Mouse (Mus musculus): ENCODE measurements around the gene Susd4.

Susd4 gene

GRCm38 (mm10) chr1:182763716-182764461, at the start of gene Susd4:
Susd4 (plus strand) TSS chr1:182763860.
- no peak for DNase-seq (ENCODE audit: extremely low read depth, insufficient read length, low spot score)

DNA sequence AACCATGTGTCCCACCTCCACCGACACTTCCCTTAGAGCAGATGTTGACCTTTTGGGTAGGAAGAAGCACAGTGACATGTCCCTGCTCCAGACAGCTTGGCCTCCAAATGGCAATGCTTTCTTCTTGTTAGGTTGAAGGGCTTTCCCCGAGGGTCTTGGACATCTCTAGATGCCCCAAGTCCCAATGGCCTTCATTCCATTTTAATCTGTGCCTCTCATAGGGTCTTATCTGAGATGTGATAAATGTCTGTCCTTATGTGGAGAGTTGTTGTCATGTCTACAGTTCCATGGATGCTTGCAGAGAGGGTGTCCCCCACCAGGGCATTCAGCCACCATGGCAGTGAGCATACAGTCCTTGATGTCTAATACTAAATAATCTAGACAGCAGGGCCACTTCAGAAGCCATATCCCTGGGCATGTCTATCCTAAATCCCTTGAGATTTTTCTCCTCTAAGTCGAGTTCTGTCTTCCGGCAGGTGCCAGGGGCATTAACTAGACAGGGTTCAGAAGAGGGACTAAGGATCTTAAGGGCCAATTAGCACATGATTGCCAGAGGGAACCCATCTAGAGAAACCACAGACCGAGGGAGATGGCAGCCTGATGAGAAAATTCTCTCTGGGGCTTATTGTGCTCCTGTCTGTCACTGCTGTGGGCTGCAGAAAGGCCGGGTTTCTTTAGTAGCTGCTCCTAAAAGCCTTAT, 49.3 kb upstream of the Susd4 start:
- DNase-seq (ENCODE audit: extremely low read depth, insufficient read length, low spot score) = no peak

- no peak for DNase-seq (ENCODE audit: extremely low read depth, insufficient read length, low spot score)
These were observed 36.1 kb upstream of the Susd4 start for GRCm38 (mm10) chr1:182727541-182727940.

GRCm38 (mm10) chr1:182729002-182729401, 34.7 kb upstream of the Susd4 start:
- no peak for DNase-seq (ENCODE audit: extremely low read depth, insufficient read length, low spot score)

DNA sequence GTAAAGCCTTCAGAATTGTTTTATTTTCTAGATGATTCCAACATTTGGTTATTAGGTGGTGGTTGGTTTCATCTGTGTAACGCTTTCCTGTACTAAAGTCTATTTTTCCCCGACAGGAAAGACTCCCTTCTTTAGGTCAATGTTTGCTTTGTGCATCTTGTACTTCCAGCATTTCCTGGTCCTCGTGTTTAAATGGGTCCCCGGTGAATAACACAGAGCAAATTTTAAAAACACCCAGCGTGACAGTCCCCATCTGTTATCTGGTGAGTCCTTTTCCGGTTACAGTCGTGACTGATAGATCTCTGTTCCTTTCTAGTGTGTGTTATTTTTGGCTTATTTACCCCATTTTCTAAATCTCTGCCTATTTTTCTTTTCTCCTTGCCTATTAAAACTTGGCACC, 31.0 kb upstream of the Susd4 start:
- DNase-seq (ENCODE audit: extremely low read depth, insufficient read length, low spot score) = no peak

GRCm38 (mm10) chr1:182735891-182736290, 27.8 kb upstream of the Susd4 start:
- no peak for DNase-seq (ENCODE audit: extremely low read depth, insufficient read length, low spot score)

DNA sequence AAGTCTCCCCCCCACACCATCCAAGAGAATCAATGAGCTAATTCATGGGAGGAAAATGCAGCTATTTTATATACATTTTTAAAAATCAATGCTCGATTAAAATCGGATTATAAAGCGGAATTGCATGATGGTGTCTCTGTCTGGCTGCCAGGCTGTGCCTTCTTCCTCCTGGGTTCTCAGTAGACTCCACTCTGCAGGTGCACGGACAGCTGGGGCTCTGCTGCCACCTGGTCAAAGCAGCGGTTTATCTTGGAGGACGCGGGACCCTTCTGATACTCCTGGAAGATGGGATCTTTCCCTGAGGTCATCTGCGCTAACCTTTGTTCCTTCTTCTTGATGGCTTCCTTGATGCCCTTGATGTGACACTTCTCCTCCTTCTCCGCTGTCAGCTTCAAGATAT, 16.6 kb upstream of the Susd4 start:
- DNase-seq (ENCODE audit: extremely low read depth, insufficient read length, low spot score) = no peak

- no peak for DNase-seq (ENCODE audit: extremely low read depth, insufficient read length, low spot score)
These were observed 15.8 kb upstream of the Susd4 start for GRCm38 (mm10) chr1:182747834-182748233.

DNA sequence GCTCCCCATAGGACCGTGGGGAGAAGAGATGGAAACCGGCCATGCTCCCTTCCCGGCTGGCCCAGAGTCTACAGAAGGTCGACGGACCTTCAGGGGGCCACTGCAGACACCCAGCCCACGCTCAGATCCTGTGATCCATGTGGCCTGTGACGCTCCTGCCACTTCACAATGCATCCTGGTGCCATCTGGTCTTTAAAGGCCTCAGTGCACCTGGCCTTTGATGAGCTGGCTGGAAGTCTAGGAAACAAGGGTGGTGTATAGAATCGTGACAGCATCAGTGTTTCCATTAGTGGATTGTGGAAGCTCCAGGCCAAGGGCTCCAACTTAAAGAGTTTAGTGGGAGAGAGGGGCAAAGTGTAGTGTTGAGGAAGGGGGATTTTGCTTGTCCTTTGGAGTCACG, 14.6 kb upstream of the Susd4 start, which contains the start of gene Ccdc185:
Gene Ccdc185, minus strand, starts transcription at position 101 of the 400 bp plus-strand sequence.
- DNase-seq (ENCODE audit: extremely low read depth, insufficient read length, low spot score) = no peak

DNA sequence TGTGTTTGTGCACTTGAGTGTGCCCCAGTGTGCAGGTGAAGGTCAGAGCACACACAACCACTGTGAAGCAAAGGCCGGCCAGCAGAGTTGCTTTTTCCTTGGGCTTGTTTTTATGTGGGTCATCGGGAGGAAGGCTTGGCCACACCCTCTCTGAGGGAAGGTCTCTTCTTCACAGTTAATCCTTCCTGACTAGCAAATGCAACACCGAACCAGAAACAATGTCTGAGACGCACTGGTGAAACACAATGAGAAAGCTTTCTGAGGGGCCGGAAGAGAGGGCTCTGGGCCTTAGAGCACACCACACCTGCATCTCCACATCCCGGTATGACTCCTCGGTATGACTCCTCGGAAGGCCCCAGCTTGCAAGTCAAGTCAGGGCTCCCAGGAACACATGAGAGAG, 12.4 kb upstream of the Susd4 start:
- no peak for DNase-seq (ENCODE audit: extremely low read depth, insufficient read length, low spot score)

DNA sequence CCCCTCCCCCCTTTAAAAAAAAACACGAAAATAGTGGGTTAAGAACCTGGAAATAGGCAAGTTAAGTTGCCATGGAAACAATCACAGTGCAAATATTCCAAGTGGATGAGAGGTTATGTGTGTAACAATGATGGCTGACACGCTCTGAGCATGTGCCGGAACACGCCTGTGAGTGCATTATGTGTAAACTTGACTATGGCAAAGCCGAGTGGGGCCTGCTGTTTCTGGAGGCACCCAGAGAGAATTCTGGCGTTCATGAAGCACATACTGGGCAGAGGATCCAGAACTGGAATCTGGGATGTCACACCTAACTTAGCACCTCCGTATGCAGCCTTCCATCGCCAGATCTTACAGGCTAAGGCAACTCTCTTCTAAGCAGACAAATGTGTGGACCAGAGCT, 10.0 kb upstream of the Susd4 start:
- DNase-seq (ENCODE audit: extremely low read depth, insufficient read length, low spot score) = no peak

- DNase-seq (ENCODE audit: extremely low read depth, insufficient read length, low spot score) = no peak
These were observed 8.8 kb upstream of the Susd4 start for GRCm38 (mm10) chr1:182754865-182755264.

- DNase-seq (ENCODE audit: extremely low read depth, insufficient read length, low spot score) = no peak
These were observed 4.9 kb upstream of the Susd4 start for GRCm38 (mm10) chr1:182758783-182759182.

- no peak for DNase-seq (ENCODE audit: extremely low read depth, insufficient read length, low spot score)
These were observed 407 bp upstream of the Susd4 start for GRCm38 (mm10) chr1:182763191-182763715.

GRCm38 (mm10) chr1:182764541-182765281, 1.1 kb downstream of the Susd4 start:
- DNase-seq (ENCODE audit: extremely low read depth, insufficient read length, low spot score) = no peak

DNA sequence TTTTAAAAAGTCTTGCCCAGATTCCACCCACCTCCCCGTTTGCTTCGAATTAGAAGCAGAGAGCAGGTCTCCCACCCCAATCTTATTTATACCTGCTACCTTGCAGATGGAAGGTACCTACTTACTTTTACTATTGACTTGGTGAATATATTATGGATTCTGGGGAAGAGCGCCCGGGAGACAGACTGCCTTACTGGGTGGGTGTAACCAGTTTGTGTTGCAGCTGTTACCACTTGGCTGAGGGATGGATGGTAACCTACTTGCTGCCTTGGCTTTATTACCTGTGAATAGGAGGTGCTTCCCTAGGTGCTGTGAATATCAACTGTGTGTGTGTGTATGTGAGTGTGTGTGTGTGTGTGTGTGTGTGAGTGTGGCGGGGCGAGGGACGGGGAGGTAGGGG, 11.9 kb downstream of the Susd4 start:
- DNase-seq (ENCODE audit: extremely low read depth, insufficient read length, low spot score) = no peak

DNA sequence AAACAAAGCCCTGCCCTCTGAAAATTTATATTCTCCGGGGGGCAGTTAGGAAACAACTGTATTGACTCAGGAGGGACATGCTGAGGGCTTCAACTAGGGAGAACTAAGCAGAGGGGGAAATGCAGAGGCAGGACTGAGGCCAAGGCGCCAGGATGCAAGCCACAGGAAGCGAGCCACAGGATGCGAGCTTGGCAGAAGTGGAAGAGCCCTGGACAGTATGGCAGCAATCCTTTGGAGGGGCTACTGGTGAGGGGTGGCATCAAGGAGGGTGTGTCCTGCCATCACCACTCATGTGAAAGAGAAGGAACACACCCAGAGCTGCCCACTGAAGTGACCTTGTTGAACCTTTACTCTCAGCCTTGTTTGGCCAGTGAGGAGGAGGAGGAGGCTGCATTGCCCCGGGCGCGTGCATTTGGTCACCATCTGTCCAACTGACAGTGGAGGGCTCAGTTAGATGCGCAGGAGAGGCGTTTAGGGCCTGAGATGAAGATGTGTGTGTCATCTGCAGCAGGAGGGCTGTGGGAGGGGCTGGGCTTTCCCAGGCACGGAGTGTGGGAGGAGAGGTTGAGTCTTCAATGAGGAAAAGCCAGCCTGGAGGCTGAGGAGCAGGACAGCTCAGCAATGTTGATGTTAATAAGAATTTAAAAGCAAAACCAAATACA, 13.2 kb downstream of the Susd4 start:
- DNase-seq (ENCODE audit: extremely low read depth, insufficient read length, low spot score) = no peak

GRCm38 (mm10) chr1:182778225-182778624, 14.6 kb downstream of the Susd4 start:
- no peak for DNase-seq (ENCODE audit: extremely low read depth, insufficient read length, low spot score)

DNA sequence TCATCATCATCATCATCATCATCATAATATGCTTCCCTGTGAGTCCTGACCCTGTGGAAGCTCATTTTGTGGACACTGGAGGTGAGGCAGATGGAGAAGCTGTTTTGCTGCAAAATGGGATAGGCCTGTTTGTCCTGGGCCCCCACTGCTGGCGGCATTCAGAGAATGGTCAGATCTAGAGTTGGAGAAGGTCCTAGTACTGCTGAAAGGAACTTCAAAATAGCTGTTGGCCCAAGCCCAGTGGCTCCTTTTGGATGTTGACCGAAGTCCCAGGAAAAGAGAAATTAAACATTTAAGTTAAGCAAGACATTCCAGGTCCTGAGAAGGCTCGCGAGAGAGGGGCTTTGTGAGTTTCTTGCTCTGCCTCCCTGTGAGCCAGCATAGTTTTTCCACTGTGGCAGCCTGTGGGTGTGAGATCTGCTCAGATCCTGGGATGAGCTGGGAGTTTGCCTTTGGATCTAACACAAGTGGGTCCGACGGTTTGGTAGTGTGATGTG, 15.4 kb downstream of the Susd4 start:
- DNase-seq (ENCODE audit: extremely low read depth, insufficient read length, low spot score) = no peak

GRCm38 (mm10) chr1:182783774-182784173, 20.1 kb downstream of the Susd4 start:
- DNase-seq (ENCODE audit: extremely low read depth, insufficient read length, low spot score) = no peak

DNA sequence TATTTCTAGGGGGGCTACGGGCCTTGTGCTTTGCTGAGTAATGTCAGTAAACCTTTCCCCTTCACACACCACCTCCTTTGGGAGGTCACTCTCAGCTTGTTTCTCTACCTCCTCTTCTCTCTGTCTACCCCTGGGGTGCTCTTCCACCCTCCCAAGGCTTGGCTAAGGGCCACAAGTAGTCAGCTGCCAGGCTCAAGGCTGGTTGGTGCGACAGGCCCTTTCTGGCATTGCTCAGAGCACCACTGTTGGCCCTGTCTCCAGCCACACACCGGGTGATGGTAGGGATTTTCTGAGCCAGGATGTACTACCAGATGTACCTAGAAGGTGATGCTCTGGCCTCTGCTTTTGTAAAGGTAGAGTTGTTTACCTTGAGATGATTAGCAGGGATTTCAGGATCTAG, 21.1 kb downstream of the Susd4 start:
- no peak for DNase-seq (ENCODE audit: extremely low read depth, insufficient read length, low spot score)

Measured in 3134 (cell line).